8 mouse cellular contexts compared by ENCODE assay signal in the genomic region with DNA sequence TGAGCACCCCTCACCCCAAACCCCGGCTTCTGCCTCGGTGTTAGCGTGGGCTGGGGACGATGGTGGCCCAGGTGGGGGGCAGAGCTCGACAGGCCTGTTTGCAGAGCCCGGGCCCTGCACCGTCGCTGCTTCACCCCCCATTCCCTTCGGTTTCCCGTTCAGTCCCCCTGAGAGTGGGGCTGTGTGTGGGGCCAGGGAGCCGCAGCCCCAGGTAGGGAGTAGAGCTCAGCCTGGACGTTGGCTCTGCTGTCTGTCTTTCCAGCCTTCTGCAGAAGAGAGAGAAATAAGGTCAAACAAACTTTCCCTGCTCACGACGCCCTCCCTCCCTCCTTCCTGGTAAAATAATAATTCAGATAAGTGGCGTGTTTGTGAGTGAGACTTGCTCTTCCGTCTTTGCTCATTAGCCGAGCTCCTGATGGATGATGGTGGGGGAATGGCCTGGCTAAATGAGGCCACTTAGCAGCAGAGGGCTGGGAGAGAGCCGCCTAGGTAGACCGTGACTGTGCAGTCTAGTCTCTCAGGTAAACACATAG. TPM values are rescaled to one million over a fixed set of nuclear protein-coding genes. Genes with fewer than 3 reads are reported as not detected.
DNase-seq lines count a peak whose midpoint lies in the region; ATAC-seq and TF ChIP-seq lines count a peak whose summit lies in the region.

No protein-coding gene starts in this region.

- peak overlapping the region; percentile 83 for H3K4me2 ChIP-seq in forebrain, embryonic 15.5 days (replicated peaks)
- H3K4me2 ChIP-seq in hindbrain, embryonic 15.5 days, result peak overlapping the region; percentile 93
- peak overlapping the region; percentile 88 for H3K4me2 ChIP-seq in midbrain, embryonic 15.5 days
- H3K4me2 ChIP-seq in stomach, embryonic 15.5 days, result peak overlapping the region; percentile 88

- peak in 1 of 2 experiments; percentile 14 for DNase-seq in layer of hippocampus, adult 2 months (ENCODE audit: low spot score in 2 of 2)
- no peak for DNase-seq in layer of hippocampus, adult 18-20 months (ENCODE audit: low spot score in 2 of 2)
- DNase-seq in cerebellum, adult 18-20 months, result peak; percentile 47 to 60
- DNase-seq in liver, adult 2 months (ENCODE audit: extremely low read depth, low read depth, low spot score), result peak; percentile 37

- no peak for TF ChIP-seq CTCF in layer of hippocampus, adult 2 months (conservative IDR thresholded peaks at IDR 0.05)
- TF ChIP-seq CTCF in liver, adult 2 months (IDR thresholded peaks at IDR 0.05; ENCODE audit: low read depth, low read length), result no peak

- H3K79me2 ChIP-seq in liver, adult 2 months (ENCODE audit: control insufficient read depth, insufficient read depth, low read length), result peaks cover 7% of the 10 kb centered on the region; the same call in 1 of the 2 replicates

- H3K36me3 ChIP-seq in forebrain, embryonic 15.5 days, result no peaks in the 10 kb centered on the region
- H3K36me3 ChIP-seq in hindbrain, embryonic 15.5 days, result no peaks in the 10 kb centered on the region
- H3K36me3 ChIP-seq in liver, adult 2 months (ENCODE audit: control insufficient read depth, insufficient read depth, low read length), result no peaks in the 10 kb centered on the region
- no peaks in the 10 kb centered on the region for H3K36me3 ChIP-seq in midbrain, embryonic 15.5 days (replicated peaks)
- 0 out of 2 replicates have a peak, but pooled peaks cover 3% of the 10 kb centered on the region for H3K36me3 ChIP-seq in stomach, embryonic 15.5 days

- WGBS in forebrain, embryonic 15.5 days, result 1% methylated on average over 19 of the region's 19 CpGs
- under 1% methylated on average over 19 of the region's 19 CpGs for WGBS in hindbrain, embryonic 15.5 days
- WGBS in liver, adult 2 months, result under 1% methylated on average over 19 of the region's 19 CpGs
- 2% methylated on average over 19 of the region's 19 CpGs for WGBS in midbrain, embryonic 15.5 days
- under 1% methylated on average over 19 of the region's 19 CpGs for WGBS in stomach, embryonic 15.5 days

- peak; percentile 82 for ATAC-seq in forebrain, embryonic 15.5 days (replicated peaks)
- peak; percentile 74 for ATAC-seq in hindbrain, embryonic 15.5 days (ENCODE audit: low FRiP score, low read depth)
- ATAC-seq in midbrain, embryonic 15.5 days (replicated peaks), result peak; percentile 75
- ATAC-seq in stomach, embryonic 15.5 days (ENCODE audit: insufficient read depth, low FRiP score, low read depth), result peak; percentile 78

- peaks cover 29% of the 10 kb centered on the region for H3K4me1 ChIP-seq in forebrain, embryonic 15.5 days
- peaks cover 25% of the 10 kb centered on the region for H3K4me1 ChIP-seq in hindbrain, embryonic 15.5 days (replicated peaks)
- H3K4me1 ChIP-seq in liver, adult 2 months (ENCODE audit: control insufficient read depth, insufficient read depth, low read length), result no peaks in the 10 kb centered on the region; the same call in 1 of the 2 replicates
- peaks cover 23% of the 10 kb centered on the region for H3K4me1 ChIP-seq in midbrain, embryonic 15.5 days
- 0 out of 2 replicates have a peak, but pooled peaks cover 9% of the 10 kb centered on the region for H3K4me1 ChIP-seq in stomach, embryonic 15.5 days

- H3K27ac ChIP-seq in layer of hippocampus, adult 2 months, result peak overlapping the region; percentile 98
- peak overlapping the region; percentile 82 for H3K27ac ChIP-seq in forebrain, embryonic 15.5 days (replicated peaks)
- peak overlapping the region; percentile 89 for H3K27ac ChIP-seq in hindbrain, embryonic 15.5 days (replicated peaks)
- peak overlapping the region; percentile 77 for H3K27ac ChIP-seq in liver, adult 2 months (replicated peaks; ENCODE audit: insufficient read depth, low read depth, low read length)
- H3K27ac ChIP-seq in midbrain, embryonic 15.5 days, result peak overlapping the region; percentile 79
- peak overlapping the region; percentile 96 for H3K27ac ChIP-seq in stomach, embryonic 15.5 days

- H3K27me3 ChIP-seq in forebrain, embryonic 15.5 days, result no peaks in the 10 kb centered on the region
- H3K27me3 ChIP-seq in hindbrain, embryonic 15.5 days, result no peaks in the 10 kb centered on the region
- no peaks in the 10 kb centered on the region for H3K27me3 ChIP-seq in liver, adult 2 months (ENCODE audit: control insufficient read depth, insufficient read depth, low read length)
- H3K27me3 ChIP-seq in midbrain, embryonic 15.5 days (replicated peaks), result no peaks in the 10 kb centered on the region
- no peaks in the 10 kb centered on the region for H3K27me3 ChIP-seq in stomach, embryonic 15.5 days (replicated peaks)

- H3K4me3 ChIP-seq in layer of hippocampus, adult 2 months, result peak overlapping the region; percentile 93
- peak overlapping the region; percentile 83 for H3K4me3 ChIP-seq in forebrain, embryonic 15.5 days
- H3K4me3 ChIP-seq in hindbrain, embryonic 15.5 days, result peak overlapping the region; percentile 76
- peak overlapping the region; percentile 94 for H3K4me3 ChIP-seq in liver, adult 2 months (ENCODE audit: insufficient read depth, low read depth, low read length)
- H3K4me3 ChIP-seq in midbrain, embryonic 15.5 days, result peak overlapping the region; percentile 73
- H3K4me3 ChIP-seq in stomach, embryonic 15.5 days (replicated peaks), result peak overlapping the region; percentile 64

- no peak for TF ChIP-seq POLR2A in liver, adult 2 months (IDR thresholded peaks at IDR 0.05; ENCODE audit: extremely low read depth, insufficient read depth, low read length)

- H3K9ac ChIP-seq in forebrain, embryonic 15.5 days (replicated peaks), result peak overlapping the region; percentile 85
- peak overlapping the region; percentile 76 for H3K9ac ChIP-seq in hindbrain, embryonic 15.5 days
- peak overlapping the region; percentile 95 for H3K9ac ChIP-seq in liver, adult 2 months (ENCODE audit: low read depth, low read length)
- peak overlapping the region; percentile 63 for H3K9ac ChIP-seq in midbrain, embryonic 15.5 days
- peak overlapping the region; percentile 94 for H3K9ac ChIP-seq in stomach, embryonic 15.5 days

- no peaks in the 10 kb centered on the region for H3K9me3 ChIP-seq in forebrain, embryonic 15.5 days
- H3K9me3 ChIP-seq in hindbrain, embryonic 15.5 days, result no peaks in the 10 kb centered on the region
- no peaks in the 10 kb centered on the region for H3K9me3 ChIP-seq in midbrain, embryonic 15.5 days
- H3K9me3 ChIP-seq in stomach, embryonic 15.5 days, result no peaks in the 10 kb centered on the region

RNA-seq across cellular contexts. Expression of gene Mta3, which starts 0.7 kb away (rescaled TPM):
- 100 to 1,000 TPM in 1 of 2 experiments, 10 to 100 TPM in 1; 96.9 to 102 TPM for total RNA-seq in layer of hippocampus, adult 2 months (2021)
- total RNA-seq in layer of hippocampus, adult 18-20 months (2021), result 100 to 1,000 TPM in 1 of 2 experiments, 10 to 100 TPM in 1; 98.9 to 103 TPM
- 37.9 and 39.7 TPM in 2 replicates for polyA plus RNA-seq in forebrain, embryonic 15.5 days (2015; fragmentation: Nextera tagmentation; extraction: Ambion mirVana)
- polyA plus RNA-seq in hindbrain, embryonic 15.5 days (2015; fragmentation: Nextera tagmentation; extraction: Ambion mirVana), result 33.2 and 37.0 TPM in 2 replicates
- total RNA-seq in liver, adult 2 months (2014; rRNA removed), result 11.3 and 11.4 TPM in 2 replicates
- polyA plus RNA-seq in liver, adult 2 months (2012; rRNA removed), result 12.1 and 16.0 TPM in 2 replicates
- polyA plus RNA-seq in midbrain, embryonic 15.5 days (2015; fragmentation: Nextera tagmentation; extraction: Ambion mirVana), result 32.9 and 35.8 TPM in 2 replicates
- 43.8 and 48.4 TPM in 2 replicates for polyA plus RNA-seq in stomach, embryonic 15.5 days (2015; fragmentation: Nextera tagmentation; extraction: Ambion mirVana)

Comparison
In these comparisons a context has a peak if more than half of its experiments do, and no peak if none do; other contexts are left out.
1. DNase-seq: peak in cerebellum, adult 18-20 months (2 of 2) and liver, adult 2 months (single experiment); none in layer of hippocampus, adult 18-20 months (0 of 2).
2. Peak in every context shown above with its lines, with median percentiles within 50 percentile points of each other: H3K27ac ChIP-seq, H3K4me3 ChIP-seq, ATAC-seq, H3K4me2 ChIP-seq and H3K9ac ChIP-seq.